Mouse (Mus musculus) liver, adult (tissue): ENCODE measurements around the gene Smdt1.
"Not testable (repeated sequence)": the region's sequence is repeated elsewhere in the genome, so short reads cannot be mapped to it uniquely, and the experiment has no call there.

Source experiments
- GATA4 ChIP-seq: IDR thresholded peaks from 2 replicates; pipeline ENCODE4 v1.6.1; 2014; ENCODE audit warnings: mild to moderate bottlenecking, low read length; ENCODE audit not compliant: insufficient replicate concordance

Smdt1 gene

DNA sequence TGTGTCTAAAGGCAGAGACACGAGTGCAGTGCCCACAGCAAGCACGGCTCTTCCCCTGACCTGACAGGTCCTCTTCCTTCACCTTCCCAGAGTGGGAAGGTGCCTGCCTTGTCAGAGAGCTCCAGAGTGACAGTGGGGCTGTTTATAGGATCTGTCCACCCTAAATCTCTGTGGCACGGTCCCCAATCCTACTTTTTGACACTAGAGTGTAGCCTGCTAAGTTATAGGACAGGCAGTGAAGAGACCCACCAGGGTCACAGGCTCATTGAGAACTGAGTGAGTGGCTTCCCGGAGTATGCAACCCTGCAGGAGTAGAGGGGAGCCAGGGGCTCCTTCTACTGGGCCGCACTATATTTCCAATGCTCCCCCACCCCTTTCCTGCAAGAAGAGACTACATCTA, 38.9 kb downstream of the Smdt1 start:
- TF ChIP-seq GATA4, result no peak

DNA sequence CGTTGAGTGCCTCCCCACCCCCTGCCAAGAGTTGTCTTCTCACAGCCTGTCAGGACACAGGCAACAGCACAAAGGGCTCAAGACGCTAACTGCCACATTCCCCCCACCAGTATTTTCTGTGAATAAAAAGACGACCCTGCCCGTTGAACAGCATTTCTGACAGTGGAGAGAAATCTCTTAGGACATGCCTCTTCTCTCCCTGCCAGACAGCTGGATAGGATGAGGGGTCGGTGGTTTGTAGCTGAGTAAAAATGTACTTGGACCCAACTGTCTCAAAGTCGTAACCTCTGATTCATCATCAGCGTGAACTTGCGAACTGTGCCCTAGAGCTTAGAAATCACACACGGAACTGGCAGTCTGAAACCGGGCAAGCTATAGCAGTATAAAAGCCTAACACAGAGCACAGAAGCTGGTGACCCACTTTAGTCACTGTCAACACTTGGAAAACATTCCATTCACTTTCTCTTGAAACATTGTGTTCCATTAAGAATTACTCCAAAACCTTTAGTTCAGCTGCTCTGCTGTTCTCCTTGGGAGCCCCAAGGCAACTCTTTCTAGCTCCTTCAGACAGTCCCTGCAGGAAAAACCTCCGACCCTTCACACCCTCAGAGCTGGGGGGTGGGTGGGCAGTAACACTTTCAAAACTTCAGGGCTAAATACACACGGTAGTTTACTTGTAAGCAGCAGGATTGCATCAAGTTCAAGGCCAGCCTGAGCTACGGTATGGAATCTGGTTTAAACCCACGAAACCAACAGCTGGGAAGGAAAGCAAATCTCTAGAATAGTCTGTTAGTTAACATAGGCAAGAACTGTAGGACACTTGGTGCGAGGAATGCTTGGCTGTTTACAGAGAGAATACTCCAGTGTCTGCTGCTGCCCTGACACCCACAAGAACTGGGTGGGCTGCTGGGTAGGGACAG, 39.8 kb downstream of the Smdt1 start:
- TF ChIP-seq GATA4, result no peak

DNA sequence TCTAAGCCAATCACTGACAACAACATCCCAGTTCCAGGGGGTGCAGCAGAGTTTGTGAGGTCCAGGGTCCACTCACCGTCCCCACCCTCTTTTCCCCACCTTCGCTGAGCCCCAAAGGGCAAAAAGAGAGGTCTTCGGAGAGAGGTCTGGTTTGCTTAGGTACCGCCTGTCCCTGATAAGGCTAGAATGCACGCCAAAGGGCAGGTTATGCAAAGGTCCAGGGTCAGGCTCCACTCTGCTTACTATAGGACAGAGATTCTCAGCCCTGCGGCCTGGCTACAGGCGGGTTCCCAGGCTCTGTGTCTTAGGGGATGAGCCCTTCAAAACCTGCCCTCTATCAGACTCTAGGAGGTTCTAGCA, 40.7 kb downstream of the Smdt1 start:
- peak; percentile 96 for TF ChIP-seq GATA4

DNA sequence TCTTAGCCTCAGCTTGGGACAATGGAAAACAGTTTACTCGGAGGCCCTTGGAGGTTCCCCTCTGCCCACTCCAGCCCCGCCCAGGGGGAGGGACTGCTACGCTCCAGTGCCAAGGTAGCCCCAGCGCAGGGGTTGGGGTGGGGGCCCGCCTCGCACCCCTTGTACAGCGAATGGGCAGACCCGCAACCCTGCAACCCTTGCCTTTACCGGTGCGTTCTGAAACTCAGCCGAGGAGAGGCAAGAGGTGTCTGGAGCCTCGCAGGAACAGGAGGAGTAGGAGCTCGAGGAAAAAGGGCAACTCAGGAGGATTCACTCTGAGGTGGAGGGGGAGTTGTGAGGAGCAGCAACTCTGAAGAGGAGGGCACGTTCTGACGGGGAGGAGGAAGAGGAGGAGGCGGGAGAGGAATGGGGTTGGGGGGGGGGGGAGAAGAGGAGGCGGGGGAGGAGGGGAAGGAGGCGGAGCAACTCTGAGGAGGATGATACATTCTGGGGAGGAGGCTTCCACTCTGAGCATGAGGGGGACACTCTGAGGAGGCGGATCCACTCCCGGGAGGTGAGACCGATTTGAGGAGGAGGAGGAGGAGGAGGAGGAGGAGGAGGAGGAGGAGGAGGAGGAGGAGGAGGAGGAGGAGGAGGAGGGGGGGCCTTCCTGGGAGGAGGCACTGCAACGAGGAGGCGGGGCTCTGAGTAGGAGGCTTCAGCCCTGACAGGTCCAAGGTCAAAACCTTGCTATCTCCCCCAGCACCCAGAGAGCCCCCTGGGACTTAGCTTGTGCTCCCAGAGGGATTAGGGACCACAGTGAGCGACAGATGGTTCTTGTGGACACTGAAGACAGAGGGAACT, 41.3 kb downstream of the Smdt1 start, which contains the start of gene Cyp2d22:
Gene Cyp2d22 (minus strand): TSS at position 390 of the 843 bp plus-strand sequence.
- TF ChIP-seq GATA4, result peak; percentile 54; the same call in 1 of the 2 replicates

DNA sequence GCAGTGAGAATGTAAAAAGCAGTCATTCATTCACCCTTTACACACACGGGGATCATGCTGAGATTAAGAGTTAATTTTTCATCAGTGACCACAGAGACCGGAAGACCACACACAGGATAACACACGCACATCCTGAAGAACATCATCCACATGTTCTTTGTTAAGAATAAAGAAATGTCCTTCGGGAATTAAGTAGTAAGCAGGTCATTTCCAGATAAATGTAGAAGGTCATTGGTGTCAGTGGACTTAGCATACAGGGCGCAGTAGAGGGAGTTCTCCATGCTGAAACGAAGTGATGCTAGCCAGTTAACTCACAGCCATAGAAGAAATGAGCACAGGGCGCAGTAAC, 41.9 kb downstream of the Smdt1 start:
- TF ChIP-seq GATA4, result no peak; the same call in 1 of the 2 replicates

DNA sequence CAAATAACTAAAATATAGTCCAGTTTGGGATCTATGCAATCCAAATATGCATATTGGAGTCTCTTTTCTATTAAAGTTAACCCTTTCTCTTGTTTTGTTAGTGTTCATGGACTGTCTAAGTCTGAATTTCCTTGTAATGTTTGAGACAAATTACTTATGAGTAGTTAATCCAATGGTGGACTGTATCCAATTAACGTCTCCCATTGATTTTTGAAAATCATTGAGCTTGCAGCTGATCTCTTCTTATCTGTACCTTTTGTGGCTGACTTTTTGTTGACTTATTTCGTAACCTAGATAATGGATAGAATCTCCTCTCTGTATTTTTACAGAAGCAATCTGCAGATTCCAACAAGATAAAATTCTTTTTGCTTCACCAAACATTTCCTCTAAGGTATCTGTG, 43.7 kb downstream of the Smdt1 start:
- peak; percentile 89 for TF ChIP-seq GATA4

DNA sequence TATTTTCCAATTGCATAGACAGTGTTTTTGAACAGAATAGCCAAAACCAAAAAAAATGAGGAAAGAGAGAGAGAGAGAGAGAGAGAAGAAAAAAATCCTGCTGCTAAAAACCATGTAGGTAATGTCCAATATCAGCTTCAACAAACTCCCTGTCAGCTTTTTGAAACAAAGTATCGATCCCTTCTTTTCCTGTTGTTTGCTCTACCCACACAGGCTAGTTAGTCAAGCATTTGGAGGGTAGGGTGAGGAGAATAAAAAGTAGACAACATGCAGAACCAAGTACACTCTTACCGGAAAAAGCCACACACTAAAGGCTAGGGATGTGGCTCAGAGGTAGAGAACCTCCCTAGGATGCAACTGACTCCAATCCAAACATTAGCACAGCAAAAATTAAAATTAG, 47.0 kb downstream of the Smdt1 start:
- no peak for TF ChIP-seq GATA4

DNA sequence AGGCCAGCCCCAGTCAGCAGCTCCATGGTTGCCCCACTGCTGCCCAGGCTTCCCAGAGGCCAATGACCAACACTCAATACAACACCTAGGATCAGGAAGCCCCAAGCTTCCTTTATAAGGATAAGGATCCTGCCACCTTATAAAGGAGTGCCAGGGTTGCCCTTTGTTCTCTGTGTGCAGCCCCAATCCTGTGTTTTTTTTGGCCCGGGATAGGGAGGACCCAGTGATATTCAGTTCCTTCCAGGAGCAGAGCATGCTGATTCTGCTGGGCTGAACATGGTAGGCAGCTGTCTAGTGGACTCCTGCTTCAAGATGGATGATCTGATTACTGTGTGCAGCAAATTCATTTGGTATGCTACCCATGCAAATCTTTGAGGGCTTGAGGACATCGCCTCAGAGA, 55.2 kb downstream of the Smdt1 start, which contains the start of gene Cyp2d11:
Gene Cyp2d11 (minus strand): TSS at position 101 of the 400 bp plus-strand sequence.
- not testable (repeated sequence) for TF ChIP-seq GATA4

DNA sequence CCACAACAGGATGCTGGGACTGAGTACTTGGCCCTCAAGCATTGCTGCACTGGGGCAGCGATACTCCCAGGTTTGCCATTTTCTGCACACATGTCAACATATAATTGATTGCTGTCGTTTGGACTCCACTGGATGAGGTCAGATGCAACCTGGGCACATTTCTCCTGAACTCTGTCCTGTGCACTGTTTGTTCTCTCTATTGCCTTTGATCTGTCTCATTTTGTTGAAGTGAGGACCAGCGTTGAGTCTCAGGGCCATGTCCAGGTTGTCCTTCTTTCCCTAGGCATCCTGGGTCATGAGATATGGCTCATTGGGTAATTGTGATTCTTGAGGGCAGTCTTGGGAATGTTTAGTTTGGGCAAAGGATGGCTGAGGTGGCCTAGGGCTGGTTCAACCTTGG, 57.2 kb downstream of the Smdt1 start:
- TF ChIP-seq GATA4, result peak; percentile 34; the same call in 1 of the 2 replicates
